ENCODE assay signal across 11 mouse cellular contexts in genomic region chr17:27257345-27257744, GRCm38 (mm10). TPM values are rescaled to one million over a fixed set of nuclear protein-coding genes. Genes with fewer than 3 reads are reported as not detected.
DNase-seq lines count a peak whose midpoint lies in the region; ATAC-seq and TF ChIP-seq lines count a peak whose summit lies in the region.
"Had no signal": no experiment of that assay in that cellular context is flagged by ENCODE, and none has a peak within 500 bp of the region (broad histone marks: within the 10 kb centered on the region; RNA-seq: fewer than 3 reads in every experiment).

No protein-coding gene starts in this region.

- WGBS in intestine, postnatal 0 days: 39% methylated on average over 7 of the region's 7 CpGs
- whole genome bisulfite sequencing in intestine, embryonic 15.5 days: 38% methylated on average over 7 of the region's 7 CpGs
- 94% methylated on average over 7 of the region's 7 CpGs for WGBS in thymus, adult 2 months

- no peaks in the 10 kb centered on the region for H3K4me1 ChIP-seq in intestine, postnatal 0 days (replicated peaks; ENCODE audit: control insufficient read depth, insufficient read depth, low read length)
- H3K4me1 ChIP-seq in intestine, embryonic 15.5 days (replicated peaks): no peaks in the 10 kb centered on the region
- no peaks in the 10 kb centered on the region for H3K4me1 ChIP-seq in thymus, adult 2 months (replicated peaks; ENCODE audit: control insufficient read depth, insufficient read depth, low read length)
- H3K4me1 ChIP-seq: liver, embryonic 13.5 days; neural tube, embryonic 15.5 days had no signal

- no peak overlapping the region for H3K4me2 ChIP-seq in intestine, postnatal 0 days (replicated peaks; ENCODE audit: low read depth)
- H3K4me2 ChIP-seq in intestine, embryonic 15.5 days (replicated peaks): no peak overlapping the region
- H3K4me2 ChIP-seq: liver, embryonic 13.5 days; neural tube, embryonic 15.5 days had no signal

- no peak overlapping the region for H3K9ac ChIP-seq in intestine, postnatal 0 days (ENCODE audit: low read depth, low read length)
- H3K9ac ChIP-seq in intestine, embryonic 15.5 days: no peak overlapping the region
- H3K9ac ChIP-seq: liver, embryonic 13.5 days; neural tube, embryonic 15.5 days had no signal

- H3K27ac ChIP-seq in intestine, postnatal 0 days (ENCODE audit: low read depth, low read length): no peak overlapping the region
- H3K27ac ChIP-seq in intestine, embryonic 15.5 days: no peak overlapping the region
- no peak overlapping the region for H3K27ac ChIP-seq in thymus, adult 2 months (ENCODE audit: control insufficient read depth, insufficient read depth, low read length)
- H3K27ac ChIP-seq: liver, embryonic 13.5 days; neural tube, embryonic 15.5 days had no signal

- peak; percentile 37 to 51 for DNase-seq in cerebellum, adult 18-20 months
- DNase-seq in cerebellum, adult 8-10 months: no peak
- DNase-seq in urinary bladder, postnatal 10 days (ENCODE audit: low spot score): peak; percentile 20
- no peak for DNase-seq in urinary bladder, adult 18-20 months (ENCODE audit: low spot score in 2 of 2)
- no peak for DNase-seq in thymus, adult 2 months
- DNase-seq: B cell, adult 2 months; liver, embryonic 13.5 days had no signal

- H3K27me3 ChIP-seq in intestine, postnatal 0 days (replicated peaks; ENCODE audit: control insufficient read depth, insufficient read depth, low read length): no peaks in the 10 kb centered on the region; the same call in 1 of the 2 replicates
- no peaks in the 10 kb centered on the region for H3K27me3 ChIP-seq in intestine, embryonic 15.5 days (replicated peaks)
- H3K27me3 ChIP-seq in thymus, adult 2 months (ENCODE audit: control insufficient read depth, insufficient read depth, low read length): no peaks in the 10 kb centered on the region
- H3K27me3 ChIP-seq: liver, embryonic 13.5 days had no signal

- H3K4me3 ChIP-seq in intestine, postnatal 0 days (ENCODE audit: low read depth, low read length): no peak overlapping the region
- no peak overlapping the region for H3K4me3 ChIP-seq in intestine, embryonic 15.5 days (replicated peaks)
- no peak overlapping the region for H3K4me3 ChIP-seq in thymus, adult 2 months (ENCODE audit: control insufficient read depth, insufficient read depth, low read length)
- H3K4me3 ChIP-seq: liver, embryonic 13.5 days; neural tube, embryonic 15.5 days had no signal

- TF ChIP-seq CTCF in intestine, postnatal 0 days (IDR thresholded peaks at IDR 0.05; ENCODE audit: low read depth): peak; percentile 72
- TF ChIP-seq CTCF in thymus, adult 2 months (IDR thresholded peaks at IDR 0.05; ENCODE audit: borderline replicate concordance, control insufficient read depth, extremely low read depth, insufficient read depth, low read length, poor library complexity): no peak

- no peaks in the 10 kb centered on the region for H3K36me3 ChIP-seq in intestine, postnatal 0 days (ENCODE audit: control insufficient read depth, insufficient read depth)
- no peaks in the 10 kb centered on the region for H3K36me3 ChIP-seq in intestine, embryonic 15.5 days
- no peaks in the 10 kb centered on the region for H3K36me3 ChIP-seq in thymus, adult 2 months (ENCODE audit: control insufficient read depth, insufficient read depth, low read length)
- H3K36me3 ChIP-seq: liver, embryonic 13.5 days; neural tube, embryonic 15.5 days had no signal

- no peak for TF ChIP-seq POLR2A in thymus, adult 2 months (IDR thresholded peaks at IDR 0.05; ENCODE audit: control insufficient read depth, extremely low read depth, insufficient read depth, low read length, poor library complexity)

- no peak for ATAC-seq in intestine, postnatal 0 days
- ATAC-seq in intestine, embryonic 15.5 days: no peak
- no peak for ATAC-seq in CD4-positive, CD25-positive, alpha-beta regulatory T cell, adult 4 months

- no peaks in the 10 kb centered on the region for H3K9me3 ChIP-seq in intestine, postnatal 0 days (ENCODE audit: control insufficient read depth)
- no peaks in the 10 kb centered on the region for H3K9me3 ChIP-seq in intestine, embryonic 15.5 days
- H3K9me3 ChIP-seq: liver, embryonic 13.5 days had no signal

RNA-seq across cellular contexts. Expression of gene Lemd2, which starts 53.1 kb away (rescaled TPM):
- 9.9 and 10.1 TPM in 2 replicates for polyA plus RNA-seq in intestine, postnatal 0 days (2015; fragmentation: Nextera tagmentation; extraction: Ambion mirVana)
- 10.9 and 12.2 TPM in 2 replicates for polyA plus RNA-seq in intestine, embryonic 15.5 days (2015; fragmentation: Nextera tagmentation; extraction: Ambion mirVana)
- 10 to 100 TPM; 10.7 to 11.4 TPM for polyA plus RNA-seq in CD4-positive, CD25-positive, alpha-beta regulatory T cell, adult 4 months (2017; shearing (Covaris generic))
- 188 and 190 TPM in 2 replicates for polyA plus RNA-seq in thymus, adult 2 months (2012; rRNA removed)

Comparison
In these comparisons a context has a peak if more than half of its experiments do, and no peak if none do; other contexts are left out.
1. DNase-seq: peak in cerebellum, adult 18-20 months (2 of 2) and urinary bladder, postnatal 10 days (single experiment); none in cerebellum, adult 8-10 months (single experiment), urinary bladder, adult 18-20 months (0 of 2) and thymus, adult 2 months (single experiment).
2. RNA of gene Lemd2, which starts 53.1 kb away (polyA plus RNA-seq): 188 to 190 TPM in thymus, adult 2 months; 10.7 to 11.4 TPM in CD4-positive, CD25-positive, alpha-beta regulatory T cell, adult 4 months, 10.9 to 12.2 TPM in intestine, embryonic 15.5 days and 9.9 to 10.1 TPM in intestine, postnatal 0 days; every median in the first group is over 10 times any median in the second.